Mouse (Mus musculus) common myeloid progenitor, adult 5-6 weeks (primary cell): ENCODE measurements around the gene Wdr66. TPM values are rescaled to one million over a fixed set of nuclear protein-coding genes. Genes with fewer than 3 reads are reported as not detected.

Experiments used
- ATAC-seq: replicated peaks from 2 replicates; pipeline ENCODE4 v1.8.0; 2016; ENCODE audit warnings: low read depth, mild to moderate bottlenecking, moderate TSS enrichment, inconsistent platforms; ENCODE audit not compliant: poor library complexity, severe bottlenecking
- total RNA-seq: library from RNA; stranded (forward); fragments of 200-1000, 187-1606 nt; gene quantifications from 2 replicates; pipeline ENCODE4 v1.2.3, GENCODE M21; 2017

Wdr66 gene
- total RNA-seq, 1 experiment from 2014 or later, result not detected

DNA sequence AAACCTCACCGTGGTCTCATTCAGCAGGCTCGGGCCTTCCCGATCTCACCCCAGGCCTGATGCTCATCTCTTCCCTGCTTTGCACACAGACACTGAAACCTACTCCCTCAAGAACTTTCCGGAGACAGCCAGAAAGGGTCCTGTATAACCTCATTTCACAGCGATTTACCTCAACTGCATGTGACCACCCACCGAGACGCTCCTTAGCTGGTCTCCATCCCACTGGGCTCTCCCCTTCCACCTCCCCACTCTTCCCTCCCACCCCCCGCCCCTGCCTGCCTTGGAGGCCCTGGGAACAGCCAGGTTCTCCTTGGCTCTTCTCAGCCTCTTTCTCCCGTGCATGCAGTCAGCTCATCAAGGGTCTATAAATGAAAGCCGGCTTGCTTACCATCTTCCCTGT lies 57.9 kb downstream of the Wdr66 start:
- no peak for ATAC-seq

DNA sequence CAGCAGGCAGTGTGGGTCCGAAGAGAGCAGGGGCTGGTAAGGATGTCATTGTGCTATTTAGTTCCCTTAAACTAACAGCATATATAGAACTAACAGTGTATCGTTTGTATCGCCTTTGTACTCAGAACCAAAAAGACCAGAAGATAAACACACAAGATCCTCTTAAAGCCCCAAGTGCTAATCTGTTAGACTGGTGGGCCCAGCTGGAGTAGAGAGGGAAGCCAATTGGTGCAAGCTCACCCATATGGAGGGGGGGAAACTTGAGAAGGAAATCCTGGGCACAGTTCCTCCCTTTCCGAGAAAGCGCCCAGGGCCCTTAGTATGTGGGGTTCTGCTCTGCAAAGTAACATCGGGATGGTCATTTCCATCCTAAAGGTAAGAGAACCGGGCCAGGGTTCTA lies 58.3 kb downstream of the Wdr66 start:
- ATAC-seq, result no peak

GRCm38 (mm10) chr5:123313058-123313630 lies 61.2 kb downstream of the Wdr66 start:
- no peak for ATAC-seq

DNA sequence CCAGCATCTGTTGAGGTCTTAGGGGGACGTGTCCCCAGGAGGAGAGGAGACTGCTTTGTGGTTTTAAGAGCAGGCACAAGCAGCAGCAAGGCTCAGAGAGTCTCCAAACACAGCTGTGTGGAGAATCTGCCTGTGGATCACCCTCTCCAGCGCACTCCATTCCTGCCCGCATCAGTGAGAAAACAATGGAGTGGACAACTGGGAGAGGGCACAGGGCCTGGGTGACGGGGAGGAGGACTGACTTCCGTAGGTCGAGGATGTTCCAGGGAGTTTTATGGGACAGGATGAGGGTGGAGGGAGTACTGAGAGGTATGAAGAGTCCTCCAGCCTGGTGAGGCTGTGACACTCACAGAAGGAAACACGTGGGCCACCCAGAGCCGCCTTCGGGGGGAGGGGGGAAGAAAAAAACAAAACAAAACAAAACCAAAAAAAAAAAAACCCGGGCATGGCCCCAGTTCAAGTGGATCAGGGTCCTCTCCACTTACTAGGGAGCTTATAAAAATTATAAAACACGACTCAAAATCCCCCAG lies 62.0 kb downstream of the Wdr66 start:
- no peak for ATAC-seq

DNA sequence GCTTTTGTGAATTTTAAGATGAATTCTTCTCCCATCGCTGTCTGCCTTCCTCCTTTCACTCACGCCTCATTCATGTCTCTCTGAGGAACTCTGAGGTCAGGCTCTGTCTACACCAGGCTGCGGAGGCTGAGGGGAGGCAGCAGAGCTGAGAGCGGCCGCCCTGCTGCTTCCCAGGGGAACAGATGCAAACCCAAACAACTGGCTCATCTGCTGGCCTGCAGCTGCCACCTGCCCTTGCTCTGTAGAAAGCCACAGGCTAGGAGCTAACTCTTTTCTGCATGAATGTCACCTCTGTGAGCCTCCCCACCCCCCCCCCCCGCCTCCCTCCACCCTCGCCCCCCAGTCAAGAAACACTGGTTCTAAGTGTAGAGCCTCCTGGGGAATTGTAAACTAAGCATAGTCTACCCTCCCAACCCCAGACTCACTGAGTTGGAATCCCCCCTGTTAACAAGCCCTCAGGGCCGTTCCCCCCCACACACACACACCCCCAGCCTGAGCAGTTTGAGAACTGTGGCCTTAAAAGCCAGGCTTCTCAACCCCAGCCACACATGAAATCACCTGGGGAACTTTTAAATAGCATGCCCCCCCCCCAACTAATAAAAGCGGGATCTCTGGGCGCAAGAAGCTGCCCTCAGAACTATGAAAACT lies 63.4 kb downstream of the Wdr66 start:
- ATAC-seq, result no peak

DNA sequence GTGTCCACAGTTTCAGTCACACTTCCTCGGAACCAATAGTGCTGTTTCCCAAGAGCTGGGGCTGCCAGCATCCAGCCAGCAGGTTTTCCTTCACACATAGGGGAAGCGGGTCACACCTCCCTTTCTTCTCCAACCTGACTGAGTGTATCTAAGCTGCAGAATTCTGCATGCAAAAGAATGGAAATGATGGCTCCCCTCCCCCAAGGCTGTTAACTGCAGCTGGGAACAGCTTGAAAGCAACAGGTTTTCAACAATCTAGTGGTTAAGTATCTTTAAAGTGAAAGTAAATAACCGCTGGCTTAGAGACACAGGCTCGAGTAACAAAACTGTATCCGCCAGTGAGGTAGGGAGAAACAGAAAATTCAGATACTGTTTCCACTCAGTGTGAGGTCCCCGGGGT lies 66.1 kb downstream of the Wdr66 start:
- ATAC-seq, result peak; percentile 39; the same call in 1 of the 2 replicates

DNA sequence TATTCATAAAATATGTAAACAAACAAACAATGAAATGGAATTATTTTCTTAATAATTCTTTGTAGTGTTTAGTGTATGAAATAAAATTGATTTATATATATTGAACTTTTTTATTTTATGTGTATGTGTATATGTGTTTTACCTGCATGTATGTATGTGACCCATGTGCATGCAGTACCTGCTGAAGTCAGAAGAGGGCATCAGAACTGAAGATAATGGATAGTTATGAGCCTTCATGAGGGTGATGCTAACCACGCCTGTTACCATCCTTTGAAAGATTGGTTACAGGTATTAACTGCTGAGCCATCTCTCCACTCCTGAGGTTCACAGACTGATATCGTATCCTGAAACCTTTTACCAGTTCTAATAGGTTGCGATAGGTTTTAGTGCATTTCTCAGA lies 68.2 kb downstream of the Wdr66 start:
- no peak for ATAC-seq

DNA sequence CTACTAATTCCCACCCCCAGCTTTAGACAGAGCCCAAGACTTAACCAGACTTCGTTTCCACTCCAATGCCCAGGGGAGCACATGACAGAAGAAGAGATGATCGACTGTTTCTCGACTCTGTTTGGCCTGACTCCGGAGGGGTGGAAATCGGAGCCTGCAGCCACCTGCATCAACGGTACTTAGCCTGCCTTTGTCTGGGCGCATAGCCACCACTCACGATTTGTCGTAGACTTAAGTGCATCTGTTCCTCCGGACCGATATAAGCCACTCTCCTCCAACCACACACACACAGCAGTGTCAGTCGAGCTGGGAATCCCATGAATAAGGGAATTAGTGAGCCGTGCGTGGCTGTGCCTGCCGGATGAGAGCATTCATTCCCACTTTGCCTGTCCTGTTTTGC lies 72.3 kb downstream of the Wdr66 start:
- no peak for ATAC-seq

DNA sequence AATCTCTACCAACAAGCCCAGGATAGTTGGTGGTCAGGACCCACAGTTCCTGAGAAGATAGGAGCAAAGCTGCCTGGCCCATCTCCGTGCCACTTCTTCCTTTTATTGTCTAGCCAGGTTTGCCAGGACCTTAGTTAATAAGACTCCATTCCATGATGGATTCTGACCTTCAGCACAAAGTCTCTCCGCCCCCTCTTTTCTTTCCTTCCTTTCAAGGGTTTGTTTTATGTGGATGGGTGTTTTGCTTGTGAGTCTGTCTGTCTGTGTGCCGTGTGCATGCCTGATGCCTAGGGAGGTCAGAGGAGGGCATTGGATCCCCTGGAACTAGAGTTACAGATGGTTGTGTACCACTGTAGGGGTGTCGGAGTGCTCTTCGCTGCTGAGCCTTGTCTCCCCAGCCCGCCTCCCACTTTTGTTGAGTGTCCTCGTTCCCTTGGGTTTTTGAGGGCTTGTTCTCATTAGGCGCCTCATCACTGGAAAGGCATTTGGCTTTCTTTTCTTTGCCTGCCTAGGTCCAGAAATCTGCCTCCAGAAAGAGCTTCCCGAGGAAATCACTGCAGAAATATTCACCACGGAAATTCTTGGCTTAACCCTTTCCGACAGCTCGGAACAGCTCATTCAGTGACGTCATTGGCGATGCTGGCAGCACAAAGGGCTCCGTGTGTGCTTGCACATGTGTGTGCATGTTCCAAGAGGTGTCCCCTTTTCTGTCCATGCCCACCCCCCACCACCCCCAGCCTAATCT lies 74.3 kb downstream of the Wdr66 start:
- ATAC-seq, result no peak

DNA sequence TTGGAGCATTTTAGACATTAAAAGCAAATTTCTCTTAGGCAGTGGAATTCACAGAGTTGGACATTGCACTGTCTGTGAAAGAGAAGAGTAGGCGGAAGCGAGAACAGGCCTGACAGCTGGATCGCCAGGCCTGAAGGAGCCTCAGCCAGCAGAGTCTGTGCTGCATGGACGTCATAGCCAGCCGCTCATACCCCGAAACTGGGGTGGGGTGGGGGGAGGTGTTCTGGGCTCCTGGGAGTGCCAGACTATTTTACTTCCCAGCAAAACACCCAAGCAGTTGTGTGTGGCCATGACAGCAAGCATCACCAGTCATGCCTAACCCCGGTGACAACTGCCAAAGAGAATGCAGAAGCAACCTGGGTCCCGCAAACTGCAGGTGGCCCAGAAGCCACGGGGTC lies 74.8 kb downstream of the Wdr66 start:
- ATAC-seq, result no peak

DNA sequence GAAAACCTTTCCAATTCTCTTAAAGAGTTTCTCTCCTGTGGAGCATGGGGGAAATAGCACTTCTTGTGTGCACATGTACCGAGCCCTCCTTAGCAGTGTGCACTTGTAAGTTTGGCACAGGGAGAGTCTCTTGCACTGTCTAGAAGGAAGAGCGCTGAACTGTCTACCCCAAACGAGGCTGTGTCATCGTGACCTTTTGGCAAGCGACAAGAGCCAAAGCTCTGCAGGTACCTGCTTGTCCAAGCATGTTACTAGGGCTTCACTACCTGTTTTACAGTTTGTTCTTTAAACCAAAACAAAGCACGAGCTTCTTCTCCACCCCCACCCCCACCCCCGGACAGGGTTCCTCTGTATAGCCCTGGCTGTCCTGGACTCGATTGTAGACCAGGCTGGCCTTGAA lies 75.8 kb downstream of the Wdr66 start:
- ATAC-seq, result no peak

DNA sequence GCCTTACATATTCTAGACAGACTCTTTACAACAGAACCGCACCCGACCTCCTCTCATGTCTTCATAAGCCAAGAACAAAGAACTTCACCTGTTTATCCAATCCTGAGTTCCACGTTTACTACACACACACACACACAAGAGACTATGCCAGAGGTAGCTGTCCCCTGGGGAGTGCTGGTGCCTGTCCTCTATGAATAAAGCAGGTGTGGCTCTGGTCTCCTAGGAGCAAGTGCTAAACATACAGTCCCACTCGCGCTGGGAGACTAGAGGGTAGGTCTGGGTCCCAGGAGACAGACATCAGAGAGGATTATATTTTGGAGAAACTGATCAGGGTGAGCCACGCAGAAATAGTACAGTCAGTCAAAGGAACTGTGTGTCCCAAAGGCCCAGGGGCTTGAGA lies 81.7 kb downstream of the Wdr66 start:
- no peak for ATAC-seq

GRCm38 (mm10) chr5:123336205-123336961 lies 84.5 kb downstream of the Wdr66 start:
- no peak for ATAC-seq

DNA sequence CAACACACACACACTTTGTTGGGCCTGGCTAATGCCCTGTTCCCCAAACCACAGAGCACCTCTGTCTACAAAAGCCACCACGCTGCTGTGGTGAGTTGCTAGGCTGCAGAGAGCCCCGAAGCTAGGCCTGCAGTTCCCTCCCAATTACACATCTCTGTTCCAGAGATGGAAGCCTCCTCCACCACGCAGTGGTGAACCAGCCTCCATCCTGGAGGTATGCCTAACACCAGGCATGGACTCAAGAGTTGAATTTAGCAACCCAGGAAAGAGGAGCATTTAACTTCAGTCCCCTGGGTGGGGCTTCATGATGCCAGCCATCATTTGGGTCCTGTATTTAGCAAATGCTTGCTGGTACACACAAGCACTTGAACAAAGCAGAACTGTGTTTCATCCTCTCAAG lies 86.6 kb downstream of the Wdr66 start:
- ATAC-seq, result no peak

DNA sequence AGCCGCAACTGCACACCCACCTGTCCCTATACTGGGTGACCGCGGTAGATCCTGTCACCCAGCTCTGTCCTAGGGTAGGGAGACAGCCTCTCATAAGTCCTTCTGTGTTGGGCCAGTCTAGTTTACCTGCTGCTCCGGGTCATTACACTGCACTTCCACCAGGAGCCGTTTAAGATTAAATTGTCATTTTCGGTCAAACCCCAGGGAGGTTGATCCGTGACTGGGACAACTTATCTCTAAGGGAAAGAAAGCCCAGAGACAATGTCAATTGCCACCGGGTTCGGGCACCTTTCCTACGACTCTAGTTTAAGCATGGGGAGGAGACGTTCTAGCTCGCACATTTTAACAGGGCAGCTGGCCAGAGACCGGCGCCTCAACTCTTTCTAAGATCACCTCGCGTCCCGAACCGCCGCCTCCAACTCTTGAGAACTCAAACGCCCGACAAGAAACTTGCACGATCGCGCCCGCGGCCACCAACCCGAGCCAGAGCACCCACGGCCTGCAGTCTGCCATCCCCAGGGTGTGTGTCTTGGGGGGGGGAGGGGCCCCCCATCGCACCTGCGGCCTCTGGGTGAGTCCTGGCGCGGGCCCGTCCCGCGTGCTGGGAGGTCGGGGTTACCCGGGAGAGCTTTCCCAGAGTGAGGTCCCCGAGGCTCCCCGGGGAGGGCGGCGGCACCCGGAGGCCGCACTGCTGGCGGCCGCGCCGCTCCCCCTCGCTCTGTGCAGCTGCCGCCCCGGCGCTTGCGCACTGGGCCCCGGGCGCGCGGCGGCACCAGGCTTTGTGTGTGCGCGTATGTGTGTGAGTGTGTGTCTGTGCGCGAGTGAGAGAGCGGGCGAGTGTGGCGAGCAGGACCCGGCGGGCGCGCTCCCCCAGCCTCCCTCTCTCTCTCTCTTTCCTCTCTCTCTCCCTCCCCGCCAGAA lies 92.1 kb downstream of the Wdr66 start, which contains the start of gene Bcl7a:
Gene Bcl7a (plus strand): TSS at position 128 of the 921 bp plus-strand sequence.
- ATAC-seq, result peak; percentile 65

DNA sequence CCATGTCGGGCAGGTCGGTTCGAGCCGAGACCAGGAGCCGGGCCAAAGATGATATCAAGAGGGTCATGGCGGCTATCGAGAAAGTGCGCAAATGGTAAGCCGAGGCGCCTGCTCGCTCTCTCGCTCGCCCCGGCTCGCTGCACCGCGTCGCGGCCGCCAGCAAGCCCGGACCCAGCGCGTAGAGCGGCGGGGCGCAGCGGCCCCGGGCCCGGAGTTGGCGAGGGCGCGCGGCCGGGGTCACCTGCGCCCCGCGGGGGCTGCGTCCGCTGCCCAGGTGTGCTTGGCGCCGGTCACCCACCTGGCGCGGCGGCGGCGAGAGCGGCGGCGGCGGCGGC lies 92.7 kb downstream of the Wdr66 start:
- no peak; the same call in 1 of the 2 replicates for ATAC-seq

DNA sequence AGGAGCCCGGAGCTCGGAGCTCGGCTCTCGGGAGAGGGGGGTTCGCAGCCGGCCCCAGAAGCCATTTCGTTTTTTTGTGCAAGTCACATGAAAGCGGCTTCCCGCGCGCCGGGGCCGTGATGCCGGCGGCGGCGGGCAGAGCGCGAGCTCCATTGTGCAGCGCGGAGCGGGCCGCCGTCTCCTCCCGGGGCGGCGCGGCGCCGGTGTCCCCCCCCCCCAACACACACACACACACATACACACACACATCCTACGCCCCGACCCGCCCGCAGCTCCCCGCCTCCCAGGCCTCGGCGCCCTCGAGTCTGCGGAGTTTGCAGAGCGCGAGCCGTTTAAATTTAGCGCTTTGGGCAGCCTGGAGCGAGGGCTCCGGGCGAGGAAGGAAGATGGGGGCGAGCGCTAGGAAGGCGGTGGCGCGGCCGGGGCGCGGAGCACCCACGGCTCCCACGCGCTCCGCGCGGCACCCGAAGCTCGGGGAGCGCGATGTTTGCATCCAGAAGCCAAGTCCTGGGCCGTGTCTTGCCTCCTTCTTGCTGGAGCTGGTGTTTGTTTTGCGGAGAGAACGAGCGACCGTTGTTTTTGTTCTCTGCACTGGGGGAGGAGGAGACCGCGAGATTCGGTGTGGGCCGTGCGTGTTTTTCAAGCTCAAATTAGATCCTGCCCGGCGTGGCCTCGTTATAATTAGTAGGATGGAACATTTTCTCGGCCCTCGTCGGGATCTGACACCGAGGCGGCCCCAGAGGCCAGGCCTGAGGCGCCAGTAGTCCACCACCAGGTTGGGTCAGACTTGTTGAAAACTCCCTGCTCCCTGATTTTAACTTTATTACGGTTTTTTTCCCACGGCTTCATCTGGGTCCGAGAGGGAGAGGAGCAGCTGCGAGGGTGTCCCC lies 93.3 kb downstream of the Wdr66 start:
- no peak for ATAC-seq

DNA sequence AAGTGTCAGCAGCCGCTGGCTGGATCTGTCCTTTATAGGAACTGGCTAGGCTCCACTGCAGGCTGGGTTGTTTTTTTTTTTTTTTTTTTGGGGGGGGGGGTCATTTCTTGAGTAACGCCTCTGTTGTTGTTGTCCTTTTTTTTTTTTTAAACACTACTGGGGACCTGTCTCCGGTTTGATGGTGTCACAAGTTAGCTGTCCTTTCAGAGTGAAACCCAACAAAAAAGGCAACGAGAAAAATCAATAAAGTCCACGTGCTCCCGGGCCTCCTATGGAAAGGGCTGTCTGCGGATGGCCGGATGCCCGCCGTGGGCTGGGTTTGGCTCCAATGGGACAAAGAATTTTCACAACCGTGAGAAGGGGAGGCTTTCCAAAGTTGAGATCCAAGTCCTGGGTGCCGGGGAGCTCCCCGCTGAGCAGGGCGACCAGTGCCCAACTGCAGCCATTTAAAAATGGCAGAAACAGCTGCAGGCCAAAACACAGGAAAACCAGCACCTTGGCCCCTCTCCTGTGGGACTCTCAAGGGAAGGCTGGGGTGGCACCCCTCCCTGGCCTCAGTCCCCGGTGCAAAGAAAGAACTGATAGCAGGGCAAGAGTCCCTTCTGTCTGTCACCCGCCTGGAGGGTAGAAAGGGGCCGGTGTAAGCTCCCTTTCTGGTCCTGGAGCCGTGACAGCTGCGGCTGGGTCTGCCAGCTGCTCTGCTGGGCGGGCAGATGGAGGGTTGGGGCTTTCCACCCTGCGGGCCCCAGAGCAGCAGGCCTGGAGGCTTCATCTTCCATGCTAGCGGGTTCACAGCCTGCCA lies 94.2 kb downstream of the Wdr66 start:
- ATAC-seq, result peak; percentile 33
